Mouse (Mus musculus) gastrocnemius, adult 8-10 months (tissue): ENCODE data around the gene Ninl. TPM values are rescaled to one million over a fixed set of nuclear protein-coding genes. Genes with fewer than 3 reads are reported as not detected.
"Not testable (repeated sequence)": the region's sequence is repeated elsewhere in the genome, so short reads cannot be mapped to it uniquely, and the experiment has no call there.

Experiments used
- DNase-seq, 2 experiments: peaks; one replicate each; pipeline ENCODE4 v3.0.0; 2022; ENCODE audit warnings: low spot score in 2 of 2
- total RNA-seq, 4 experiments: library from RNA; stranded (reverse); gene quantifications; 2 replicates each; pipeline ENCODE4 v1.2.4; 2022

Gene Ninl
- total RNA-seq, 4 experiments from 2014 or later, result 0.22 to 0.65 TPM; not detected in 2

DNA sequence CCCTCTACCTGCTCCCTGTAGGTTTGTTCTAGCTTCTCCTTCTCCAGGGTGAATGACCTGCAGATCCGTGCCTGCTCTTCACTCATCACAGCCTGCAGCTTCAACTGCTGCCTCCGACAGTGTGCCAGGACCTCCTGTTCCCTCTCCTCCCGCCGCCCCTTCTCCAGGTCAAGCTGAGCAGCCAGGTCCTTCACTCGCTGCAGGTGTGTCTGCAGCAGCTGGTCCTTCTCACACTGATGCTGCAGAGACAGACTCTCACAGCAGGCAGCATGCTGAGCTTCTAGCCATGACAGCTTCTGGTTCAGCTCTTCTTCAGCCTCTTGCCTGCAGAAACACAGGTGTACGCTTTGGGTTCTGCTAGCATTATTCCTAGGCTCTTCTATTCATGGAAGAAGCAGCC lies 89.1 kb downstream of the Ninl start:
- no peak for DNase-seq

- no peak for DNase-seq
Measured at GRCm38 (mm10) chr2:150949652-150950051, 89.5 kb downstream of the Ninl start.

DNA sequence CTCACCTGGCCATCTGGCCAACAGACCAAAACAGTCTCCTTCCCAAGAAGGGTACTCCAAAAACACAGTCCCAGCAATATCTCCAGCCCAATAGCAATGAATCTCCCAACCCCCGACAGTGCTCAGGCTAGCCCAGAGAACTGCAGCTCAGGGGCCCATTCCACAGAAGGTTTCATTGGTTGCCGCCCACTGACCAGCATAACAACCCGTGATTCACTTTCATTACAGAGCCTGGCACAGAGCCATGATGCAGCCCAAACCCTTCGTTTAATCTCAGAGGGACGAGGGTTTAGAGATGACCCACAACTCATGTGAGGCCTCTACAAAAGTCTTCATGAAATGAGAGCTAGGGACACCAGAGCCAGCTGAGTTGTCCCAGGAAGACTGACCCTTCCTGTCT lies 90.4 kb downstream of the Ninl start:
- DNase-seq, result no peak

DNA sequence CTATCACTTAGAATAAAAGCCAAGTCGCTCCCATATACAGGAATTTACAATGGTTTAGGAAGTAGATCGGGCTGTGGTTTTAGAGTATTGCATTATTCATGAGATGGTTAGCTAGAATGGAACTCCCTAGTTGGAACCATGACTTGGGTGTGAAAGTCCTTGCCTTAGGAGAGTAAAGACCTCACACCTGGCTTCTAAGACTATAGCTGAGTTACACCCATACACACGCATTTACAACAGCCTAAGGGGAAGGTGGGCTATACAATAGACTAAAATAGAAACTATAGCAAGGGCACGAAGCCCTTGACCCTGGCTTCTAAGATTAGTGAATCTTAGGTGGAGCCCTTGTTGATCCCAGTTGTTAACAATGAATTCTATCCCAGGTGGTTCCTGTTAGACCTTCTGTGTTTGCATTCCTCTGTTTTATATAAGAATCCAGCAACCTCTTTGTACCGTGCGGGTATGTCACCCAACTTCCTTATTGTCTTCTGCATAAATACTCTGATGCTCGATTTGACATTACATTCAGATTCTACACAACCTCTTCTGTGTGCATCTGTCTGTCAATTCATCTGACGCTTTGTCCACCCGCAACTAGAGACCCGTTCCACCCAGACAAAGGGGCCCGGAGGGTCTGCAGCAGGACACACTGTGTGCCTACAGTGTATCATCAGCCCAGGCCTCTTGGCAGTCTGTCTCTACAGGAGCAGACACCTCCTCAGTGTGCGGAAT lies 91.1 kb downstream of the Ninl start:
- DNase-seq, result not testable (repeated sequence)

- not testable (repeated sequence) for DNase-seq
Measured at GRCm38 (mm10) chr2:150947341-150947740, 91.8 kb downstream of the Ninl start.

GRCm38 (mm10) chr2:150944017-150944416 lies 95.2 kb downstream of the Ninl start:
- no peak for DNase-seq

- no peak for DNase-seq
Measured at GRCm38 (mm10) chr2:150934659-150935058, 104.5 kb downstream of the Ninl start.

DNA sequence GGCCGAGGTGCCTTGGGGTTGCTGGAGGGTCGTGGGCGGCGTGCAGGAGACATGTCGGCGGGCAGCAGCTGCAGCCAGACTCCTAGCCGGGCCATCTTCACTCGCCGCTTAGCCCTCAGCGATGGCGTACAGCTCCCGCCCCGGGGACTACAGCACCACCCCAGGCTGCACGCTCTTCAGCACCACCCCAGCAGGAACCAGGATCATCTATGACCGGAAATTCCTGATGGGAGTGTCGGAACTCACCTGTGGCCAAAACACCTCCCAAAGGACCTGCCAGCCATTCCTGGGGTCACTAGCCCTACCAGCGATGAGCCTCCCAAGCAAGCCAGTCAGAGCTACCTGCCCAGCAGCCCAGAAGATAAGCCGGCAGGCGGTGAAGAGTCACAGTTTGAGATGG lies 105.7 kb downstream of the Ninl start:
- DNase-seq, result no peak

DNA sequence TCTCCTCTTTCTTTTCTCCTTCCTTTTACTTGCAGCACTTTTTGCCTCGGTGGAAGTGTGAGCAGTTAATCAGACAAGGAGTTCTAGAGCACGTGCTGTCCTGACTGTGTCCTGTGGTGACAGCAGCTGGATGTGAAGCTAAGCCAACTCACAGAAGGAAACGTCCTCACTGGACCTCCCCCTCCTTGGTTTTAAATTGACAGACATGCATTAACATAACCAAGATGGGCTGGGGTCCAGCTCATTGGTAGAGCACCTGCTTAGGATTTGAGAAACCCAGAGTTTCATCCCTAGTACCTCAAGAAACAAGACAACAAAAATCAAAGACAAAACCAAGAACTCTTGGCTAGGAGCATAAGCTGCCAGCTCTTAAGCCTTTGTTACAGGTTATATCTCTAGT lies 108.4 kb downstream of the Ninl start:
- no peak for DNase-seq

DNA sequence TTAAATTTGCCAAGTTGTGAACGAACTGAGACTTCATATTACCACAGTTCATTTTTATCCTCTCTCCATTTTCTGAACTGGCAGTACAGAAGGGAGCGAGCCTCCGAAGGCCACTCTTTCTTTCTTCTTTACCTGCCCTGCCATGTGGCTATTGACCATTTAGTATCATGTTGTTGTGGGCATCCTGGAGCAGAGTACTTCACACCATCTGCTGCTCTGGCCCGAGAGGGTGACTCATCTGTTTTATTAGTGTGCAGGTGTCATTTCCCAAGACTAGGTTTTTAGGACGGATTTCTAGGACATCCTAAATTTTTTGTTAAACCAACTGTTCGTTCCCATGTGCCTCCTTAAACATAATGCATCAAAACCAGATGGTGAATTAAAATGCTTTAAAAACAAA lies 110.0 kb downstream of the Ninl start:
- no peak for DNase-seq

DNA sequence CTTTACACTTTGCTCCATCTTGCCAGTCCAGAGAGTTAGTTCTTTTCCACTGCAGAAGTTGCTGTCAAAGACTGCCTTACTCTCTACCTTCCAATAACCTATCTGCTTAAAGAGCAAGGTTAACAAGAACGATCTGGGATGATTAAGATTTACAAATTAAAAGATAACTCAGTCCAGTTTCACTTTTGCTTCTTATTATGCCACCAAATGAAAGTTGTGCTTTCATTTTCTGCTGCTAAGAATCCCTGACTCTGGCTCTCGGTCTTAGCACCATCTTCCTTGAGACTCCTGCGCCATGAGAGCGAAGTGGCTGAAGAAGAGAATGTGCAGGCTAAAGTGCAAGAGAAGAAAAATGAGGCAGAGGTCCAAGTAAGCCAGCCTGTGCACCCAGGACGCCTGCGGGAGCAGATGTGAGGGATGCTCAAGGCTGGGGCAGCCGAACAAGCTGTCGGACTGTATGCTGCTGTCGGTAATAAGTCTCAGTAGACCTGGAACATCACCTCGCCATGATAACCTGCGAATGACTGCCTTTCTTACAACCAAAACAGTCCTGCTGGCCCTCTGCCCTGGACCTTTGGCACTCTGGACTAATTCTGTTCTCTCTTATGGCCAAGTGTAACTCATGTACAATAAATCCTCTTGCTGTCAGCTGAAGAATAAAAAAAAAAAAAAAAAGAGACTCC lies 112.0 kb downstream of the Ninl start:
- DNase-seq, result no peak

GRCm38 (mm10) chr2:150923505-150923904 lies 115.7 kb downstream of the Ninl start:
- DNase-seq, result no peak

GRCm38 (mm10) chr2:150923026-150923425 lies 116.2 kb downstream of the Ninl start:
- no peak for DNase-seq

GRCm38 (mm10) chr2:150922165-150922564 lies 117.0 kb downstream of the Ninl start:
- no peak for DNase-seq

DNA sequence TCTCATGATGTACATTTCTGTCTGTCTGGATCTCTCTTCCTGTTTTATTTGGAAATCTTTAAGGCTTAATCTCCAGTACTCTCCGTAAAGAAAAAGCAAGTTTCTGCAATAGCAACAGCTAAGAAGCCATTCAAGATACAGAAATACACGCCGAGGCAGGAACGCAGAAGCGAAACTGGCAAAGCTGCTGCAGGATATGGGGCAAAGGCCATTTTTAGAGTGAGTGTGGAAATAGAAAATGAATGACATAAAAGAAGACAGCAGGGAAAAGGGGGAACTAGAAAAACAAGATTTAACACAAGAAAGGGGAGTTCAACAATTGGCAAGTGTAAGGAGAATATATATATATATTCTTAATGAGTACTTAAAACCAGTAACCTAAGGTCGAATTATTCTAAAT lies 117.5 kb downstream of the Ninl start:
- DNase-seq, result no peak

DNA sequence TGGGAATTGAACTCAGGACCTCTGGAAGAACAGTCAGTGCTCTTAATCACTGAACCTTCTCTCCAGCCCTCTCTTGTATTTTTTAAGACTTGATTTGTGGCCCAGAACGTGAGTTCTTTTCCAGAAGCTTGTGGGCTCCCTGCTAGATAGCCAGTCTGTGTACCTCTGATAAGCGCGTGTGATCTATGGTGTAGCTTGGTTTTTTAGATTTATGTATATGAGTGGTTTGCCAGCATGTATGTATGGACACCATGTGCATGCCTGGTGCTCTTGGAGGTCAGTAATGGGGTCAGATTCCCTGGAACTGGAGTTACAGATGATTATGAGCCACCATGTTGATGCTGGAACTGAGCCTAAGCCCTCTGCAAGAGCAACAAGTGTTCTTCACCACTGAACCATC lies 118.6 kb downstream of the Ninl start:
- DNase-seq, result no peak

DNA sequence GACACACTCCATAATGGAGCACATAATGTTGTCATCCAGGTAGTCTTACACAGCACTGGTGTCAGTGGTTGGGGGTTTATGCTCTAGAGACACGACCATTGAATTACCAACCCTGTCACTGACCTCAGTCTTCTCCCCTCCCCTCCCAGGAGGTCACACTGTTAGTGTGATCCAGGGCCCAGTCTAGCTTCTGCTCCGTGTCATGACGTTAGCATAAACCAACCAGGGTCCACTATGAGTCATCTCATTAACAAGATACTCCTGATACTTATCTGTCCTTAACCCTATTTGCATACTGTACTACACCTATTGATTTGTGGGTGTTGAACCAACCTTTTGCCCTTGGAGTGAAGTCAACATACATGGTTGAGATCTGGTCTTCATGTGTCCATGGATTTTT lies 120.5 kb downstream of the Ninl start:
- no peak for DNase-seq

DNA sequence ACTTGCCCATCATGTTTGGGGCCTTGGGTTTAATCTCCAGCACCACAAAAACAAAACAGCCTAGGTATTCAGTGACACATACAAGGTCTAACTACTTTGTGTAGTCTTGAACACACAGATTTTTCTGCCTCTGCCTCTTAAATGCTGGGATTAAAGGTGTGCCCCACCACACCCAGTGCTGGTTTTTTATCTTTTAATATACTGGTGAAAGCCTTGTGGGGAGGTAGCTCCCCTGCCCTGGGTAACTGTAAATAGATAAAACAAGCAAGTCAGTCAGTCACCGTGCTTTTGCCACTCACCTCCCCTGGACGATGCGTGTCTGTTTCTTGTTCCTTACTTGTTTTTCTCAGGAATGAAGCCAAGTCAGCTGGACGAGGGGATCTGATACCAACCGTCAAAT lies 123.4 kb downstream of the Ninl start:
- DNase-seq, result no peak

GRCm38 (mm10) chr2:150914781-150915515 lies 124.2 kb downstream of the Ninl start:
- DNase-seq, result no peak

DNA sequence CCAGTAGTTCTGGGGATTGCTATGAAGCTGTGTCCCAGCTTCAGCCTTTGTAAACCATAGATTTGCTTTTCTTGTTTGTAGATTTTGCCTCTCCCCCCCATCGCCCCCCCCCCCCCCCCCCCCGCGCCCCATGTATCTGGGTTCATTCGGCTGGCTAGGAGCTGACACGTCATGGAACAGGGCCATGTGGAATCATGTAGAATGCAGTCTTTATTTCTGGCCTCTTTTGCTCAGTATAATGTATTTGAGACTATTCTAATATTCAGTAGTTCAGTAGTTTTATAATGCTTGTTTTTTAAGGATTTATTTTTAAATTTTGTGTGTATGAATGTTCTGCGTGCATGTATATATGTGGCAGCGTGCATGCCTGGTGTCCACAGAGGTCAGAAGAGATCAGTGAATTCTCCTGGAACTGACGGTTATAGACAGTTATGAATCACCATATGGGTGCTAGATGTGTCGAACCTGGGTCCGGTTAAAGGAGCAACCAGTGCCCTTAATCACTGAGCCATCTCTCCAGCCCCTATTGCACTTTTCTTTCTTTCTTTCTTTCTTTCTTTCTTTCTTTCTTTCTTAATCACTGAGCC lies 128.8 kb downstream of the Ninl start:
- DNase-seq, result no peak

GRCm38 (mm10) chr2:150909429-150910039 lies 129.6 kb downstream of the Ninl start:
- peak; percentile 95 to 96 for DNase-seq

DNA sequence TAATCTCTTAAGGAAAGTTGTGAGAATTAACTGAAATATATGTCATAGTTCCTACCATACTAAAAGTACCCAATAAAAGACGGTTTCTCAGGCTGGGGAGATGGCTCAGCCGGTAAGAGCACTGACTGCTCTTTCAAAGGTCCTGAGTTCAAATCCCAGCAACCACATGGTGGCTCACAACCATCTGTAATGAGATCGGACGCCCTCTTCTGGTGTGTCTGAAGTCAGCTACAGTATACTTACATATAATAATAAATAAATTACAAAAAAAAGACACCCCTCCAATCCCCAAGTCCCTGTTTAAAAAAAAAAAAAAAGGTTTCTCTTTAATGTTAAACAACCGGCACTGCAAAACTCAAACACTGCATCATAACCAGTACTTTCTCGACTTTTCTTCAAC lies 130.3 kb downstream of the Ninl start:
- DNase-seq, result not testable (repeated sequence)
